Mouse (Mus musculus): Measurements from ENCODE around the gene Rbsn. TPM values are rescaled to one million over a fixed set of nuclear protein-coding genes. Genes with fewer than 3 reads are reported as not detected.
A peak's percentile ranks its signal among the peaks of the same experiment; 100 is the strongest.

The Rbsn gene
- polyA plus RNA-seq, 1 experiment from 2014 or later, result 27.2 TPM

DNA sequence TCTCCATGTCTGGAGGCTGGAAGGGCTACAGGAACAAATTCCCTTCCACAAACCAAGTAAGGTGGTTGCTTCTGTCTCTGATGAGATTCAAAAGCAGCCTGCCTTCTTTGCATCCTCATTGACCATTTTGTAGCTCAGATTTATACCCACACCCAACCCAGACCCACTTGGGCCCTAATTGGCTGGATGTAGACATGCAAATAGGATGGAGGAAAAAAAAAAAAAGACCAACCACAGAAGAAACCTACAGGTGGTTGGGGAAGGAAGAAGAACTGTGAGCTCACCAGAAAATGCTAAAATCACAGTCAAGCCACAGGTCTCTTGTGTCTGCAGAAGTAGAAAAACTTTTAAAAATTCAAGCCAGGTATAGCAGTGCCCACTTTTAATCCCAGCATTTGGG, 14.4 kb upstream of the Rbsn start:
- no peaks in the 10 kb centered on the region for H3K4me1 ChIP-seq
- H3K27me3 ChIP-seq (ENCODE audit: poor library complexity, severe bottlenecking), result no peaks in the 10 kb centered on the region
- no peaks in the 10 kb centered on the region for H3K36me3 ChIP-seq (replicated peaks)
- H3K27ac ChIP-seq, result no peak overlapping the region
- H3K9me3 ChIP-seq, result no peaks in the 10 kb centered on the region
- H3K4me3 ChIP-seq, result no peak overlapping the region
- DNase-seq (ENCODE audit: extremely low spot score, low spot score), result no peak

DNA sequence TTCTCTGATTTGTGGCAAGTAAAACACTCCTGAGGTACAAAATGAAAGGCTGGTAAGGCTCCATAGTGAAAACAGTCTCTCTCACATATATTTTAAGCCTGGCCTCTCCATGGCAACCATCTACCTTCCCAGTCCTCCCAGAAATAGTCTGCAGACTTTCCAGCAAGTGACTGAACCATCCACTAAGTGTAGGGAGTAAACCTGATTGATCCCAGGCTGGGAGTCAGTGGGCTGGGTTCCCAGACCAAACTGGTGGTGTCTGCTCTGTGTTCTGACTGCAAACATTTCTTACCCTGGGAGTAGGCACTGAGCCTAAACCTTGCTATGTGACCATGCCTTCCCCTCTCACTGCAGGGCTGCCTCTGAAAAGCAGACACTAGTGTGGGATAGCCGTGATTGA, 10.3 kb upstream of the Rbsn start:
- WGBS, result 80% methylated on average over 1 of the region's 1 CpGs
- H3K36me3 ChIP-seq (replicated peaks), result no peaks in the 10 kb centered on the region

GRCm38 (mm10) chr6:92222021-92222420, 7.3 kb upstream of the Rbsn start:
- no peak overlapping the region for H3K27ac ChIP-seq
- no peaks in the 10 kb centered on the region for H3K4me1 ChIP-seq
- DNase-seq (ENCODE audit: extremely low spot score, low spot score), result no peak
- H3K4me3 ChIP-seq, result no peak overlapping the region
- H3K36me3 ChIP-seq (replicated peaks), result no peaks in the 10 kb centered on the region
- no peaks in the 10 kb centered on the region for H3K9me3 ChIP-seq
- H3K27me3 ChIP-seq (ENCODE audit: poor library complexity, severe bottlenecking), result no peaks in the 10 kb centered on the region
- 89% methylated on average over 3 of the region's 3 CpGs for WGBS

More for the DNA sequence above, 10.3 kb upstream of the Rbsn start:
- no peak for DNase-seq (ENCODE audit: extremely low spot score, low spot score)
- no peak overlapping the region for H3K4me3 ChIP-seq
- H3K9me3 ChIP-seq, result no peaks in the 10 kb centered on the region
- H3K27ac ChIP-seq, result no peak overlapping the region
- H3K27me3 ChIP-seq (ENCODE audit: poor library complexity, severe bottlenecking), result no peaks in the 10 kb centered on the region
- no peaks in the 10 kb centered on the region for H3K4me1 ChIP-seq

DNA sequence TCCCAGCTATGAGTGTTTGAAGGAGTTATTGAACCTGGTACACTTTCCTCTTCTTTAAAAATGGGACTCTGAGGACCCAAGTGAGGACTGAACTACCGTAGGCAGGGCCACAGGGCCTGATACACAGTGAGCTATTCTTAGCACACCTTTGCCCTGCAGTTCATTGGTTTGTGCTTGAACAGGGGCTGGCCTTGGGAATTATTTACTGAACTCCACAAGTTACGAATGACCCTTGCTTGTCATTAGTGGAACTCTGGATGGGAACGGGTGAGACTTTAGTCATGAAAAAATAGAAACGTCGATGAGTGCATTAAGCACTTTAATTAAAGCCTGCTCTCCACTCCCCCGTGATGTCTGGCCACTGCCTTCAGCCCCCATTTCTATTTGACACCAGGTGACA, 6.9 kb upstream of the Rbsn start:
- Histone ChIP-seq H3K27ac (no peak overlapping the region), H3K4me1 (no peaks in the 10 kb centered on the region)
- WGBS, result 87% methylated on average over 6 of the region's 6 CpGs

DNA sequence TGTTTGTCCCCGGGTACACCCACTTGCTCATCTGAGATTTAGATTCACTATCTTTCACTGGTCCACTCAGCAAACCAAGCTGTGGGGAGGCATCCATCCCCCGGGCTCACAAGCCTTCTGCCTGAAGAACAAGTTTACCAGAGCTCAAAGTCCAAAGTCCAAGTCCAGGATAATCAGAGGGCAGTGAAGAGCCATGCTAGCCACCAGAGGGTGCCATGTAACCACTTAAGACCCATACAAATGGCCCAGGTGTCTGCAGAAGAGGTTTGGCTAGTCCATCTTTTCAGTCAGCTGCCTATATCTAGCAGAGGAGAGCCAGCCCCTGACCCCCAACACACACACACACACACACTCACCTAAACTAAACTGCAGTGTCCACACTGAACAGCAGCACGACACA, 4.7 kb upstream of the Rbsn start:
- no peaks in the 10 kb centered on the region for H3K9me3 ChIP-seq
- WGBS, result 48% methylated on average over 3 of the region's 3 CpGs

More for the DNA sequence above, 6.9 kb upstream of the Rbsn start:
- H3K4me3 ChIP-seq, result no peak overlapping the region
- no peaks in the 10 kb centered on the region for H3K27me3 ChIP-seq (ENCODE audit: poor library complexity, severe bottlenecking)
- no peaks in the 10 kb centered on the region for H3K9me3 ChIP-seq
- no peak for DNase-seq (ENCODE audit: extremely low spot score, low spot score)
- H3K36me3 ChIP-seq (replicated peaks), result no peaks in the 10 kb centered on the region

GRCm38 (mm10) chr6:92214055-92214772, 511 bp downstream of the Rbsn start:
- Histone ChIP-seq H3K27me3 (ENCODE audit: poor library complexity, severe bottlenecking) (no peaks in the 10 kb centered on the region), H3K4me3 (peak overlapping the region; percentile 98), H3K9me3 (no peaks in the 10 kb centered on the region), H3K4me1 (peaks cover 18% of the 10 kb centered on the region), H3K36me3 (replicated peaks) (peaks cover 22% of the 10 kb centered on the region), H3K27ac (peak overlapping the region; percentile 91)
- 1% methylated on average over 48 of the region's 48 CpGs for WGBS
- DNase-seq (ENCODE audit: extremely low spot score, low spot score), result no peak

More for the DNA sequence above, 4.7 kb upstream of the Rbsn start:
- no peaks in the 10 kb centered on the region for H3K36me3 ChIP-seq (replicated peaks)
- H3K27me3 ChIP-seq (ENCODE audit: poor library complexity, severe bottlenecking), result no peaks in the 10 kb centered on the region
- H3K27ac ChIP-seq, result no peak overlapping the region
- H3K4me3 ChIP-seq, result no peak overlapping the region
- peaks cover 5% of the 10 kb centered on the region; the same call in 1 of the 2 replicates for H3K4me1 ChIP-seq
- peak; percentile 37 for DNase-seq (ENCODE audit: extremely low spot score, low spot score)

DNA sequence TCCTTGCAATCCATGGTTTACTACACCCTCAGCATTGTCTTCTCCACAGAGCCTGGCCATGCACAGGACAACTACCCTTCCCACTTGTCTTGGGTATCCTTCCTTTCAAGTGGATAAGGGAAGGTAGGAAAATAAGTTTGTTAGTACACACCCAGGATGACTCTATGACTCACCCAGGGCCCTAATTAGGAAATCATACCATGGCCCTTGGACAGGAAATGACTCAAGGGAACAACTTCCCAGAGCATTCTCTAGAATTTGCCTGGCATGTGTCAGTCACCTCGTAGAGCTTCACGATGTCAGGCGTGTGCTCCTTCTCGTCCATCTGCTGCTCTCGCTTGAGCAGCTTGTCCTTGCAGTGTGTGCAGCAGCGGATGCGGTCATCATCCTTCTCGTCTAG, 15.3 kb downstream of the Rbsn start:
- WGBS, result 97% methylated on average over 8 of the region's 8 CpGs
- H3K36me3 ChIP-seq (replicated peaks), result peaks cover 86% of the 10 kb centered on the region

GRCm38 (mm10) chr6:92184178-92184577, 30.5 kb downstream of the Rbsn start:
- Histone ChIP-seq H3K27me3 (ENCODE audit: poor library complexity, severe bottlenecking) (no peaks in the 10 kb centered on the region), H3K4me3 (peak overlapping the region; percentile 91), H3K27ac (peak overlapping the region; percentile 88), H3K9me3 (peaks cover 8% of the 10 kb centered on the region; the same call in 1 of the 2 replicates), H3K36me3 (replicated peaks) (peaks cover 61% of the 10 kb centered on the region), H3K4me1 (peaks cover 18% of the 10 kb centered on the region)
- whole genome bisulfite sequencing, result 7% methylated on average over 10 of the region's 10 CpGs
- DNase-seq (ENCODE audit: extremely low spot score, low spot score), result no peak

More for the DNA sequence above, 15.3 kb downstream of the Rbsn start:
- H3K27me3 ChIP-seq (ENCODE audit: poor library complexity, severe bottlenecking), result no peaks in the 10 kb centered on the region
- H3K4me1 ChIP-seq, result no peaks in the 10 kb centered on the region
- H3K9me3 ChIP-seq, result no peaks in the 10 kb centered on the region
- DNase-seq (ENCODE audit: extremely low spot score, low spot score), result no peak
- H3K27ac ChIP-seq, result no peak overlapping the region
- no peak overlapping the region for H3K4me3 ChIP-seq

DNA sequence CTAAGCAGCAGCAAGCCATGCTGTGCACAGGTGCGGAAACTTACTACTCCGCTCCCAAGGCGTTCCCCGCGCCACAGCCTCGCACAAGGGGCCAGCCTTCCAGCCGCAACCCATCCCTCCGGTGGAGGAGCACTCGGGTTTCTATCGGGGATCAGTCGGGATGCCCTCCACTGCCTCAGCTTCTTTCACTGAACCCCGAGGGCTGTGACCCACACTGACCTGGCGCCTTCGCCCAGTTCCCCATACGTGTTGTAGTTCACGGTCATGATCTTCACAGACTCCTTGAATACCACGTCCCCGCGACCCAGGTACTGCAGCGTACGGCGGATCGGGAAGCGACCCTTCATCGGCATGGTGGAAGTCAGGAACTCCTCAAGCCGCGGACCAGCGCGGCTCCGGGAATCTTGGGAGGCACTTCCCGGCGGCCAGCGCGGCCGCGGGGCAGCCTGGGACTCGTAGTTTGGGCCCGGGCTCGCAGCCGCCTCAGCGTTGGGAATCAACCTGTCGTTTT, 31.0 kb downstream of the Rbsn start, which contains the start of gene Mrps25:
Gene Mrps25, minus strand, starts transcription at position 413 of the 511 bp plus-strand sequence.
- peak within 1 kb of the TSS; percentile 88 for H3K27ac ChIP-seq
- peaks cover 61% of the 10 kb centered on the region for H3K36me3 ChIP-seq (replicated peaks)
- under 1% methylated on average over 42 of the region's 42 CpGs for WGBS
- H3K4me1 ChIP-seq, result peaks cover 18% of the 10 kb centered on the region
- no peaks in the 10 kb centered on the region for H3K27me3 ChIP-seq (ENCODE audit: poor library complexity, severe bottlenecking)
- H3K9me3 ChIP-seq, result peaks cover 11% of the 10 kb centered on the region; the same call in 1 of the 2 replicates
- peak within 1 kb of the TSS; percentile 91 for H3K4me3 ChIP-seq
- peak; percentile 72 for DNase-seq (ENCODE audit: extremely low spot score, low spot score)

DNA sequence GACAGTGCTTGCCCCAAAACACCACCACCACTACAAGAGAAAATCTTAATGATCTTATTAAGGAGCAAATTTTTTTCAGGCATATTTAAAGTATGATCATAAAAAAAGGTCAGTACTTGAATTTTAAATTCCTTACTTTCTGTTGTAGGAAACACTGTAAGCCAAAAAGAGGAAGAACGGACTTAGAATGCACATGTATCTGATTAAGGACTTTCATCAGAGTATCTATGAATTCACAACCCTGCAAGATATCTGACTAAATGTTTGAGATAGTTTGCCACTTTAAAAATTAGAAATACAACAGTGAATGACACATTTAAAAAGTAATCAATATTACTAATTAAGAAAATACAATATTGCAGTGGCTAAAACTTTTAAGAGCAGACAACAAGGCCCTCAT, 38.3 kb downstream of the Rbsn start:
- DNase-seq (ENCODE audit: extremely low spot score, low spot score), result no peak
- H3K27me3 ChIP-seq (ENCODE audit: poor library complexity, severe bottlenecking), result no peaks in the 10 kb centered on the region
- peaks cover 94% of the 10 kb centered on the region for H3K36me3 ChIP-seq (replicated peaks)
- H3K27ac ChIP-seq, result no peak overlapping the region
- peaks cover 11% of the 10 kb centered on the region; the same call in 1 of the 2 replicates for H3K9me3 ChIP-seq
- no peak overlapping the region for H3K4me3 ChIP-seq
- 98% methylated on average over 1 of the region's 1 CpGs for WGBS
- no peaks in the 10 kb centered on the region for H3K4me1 ChIP-seq

DNA sequence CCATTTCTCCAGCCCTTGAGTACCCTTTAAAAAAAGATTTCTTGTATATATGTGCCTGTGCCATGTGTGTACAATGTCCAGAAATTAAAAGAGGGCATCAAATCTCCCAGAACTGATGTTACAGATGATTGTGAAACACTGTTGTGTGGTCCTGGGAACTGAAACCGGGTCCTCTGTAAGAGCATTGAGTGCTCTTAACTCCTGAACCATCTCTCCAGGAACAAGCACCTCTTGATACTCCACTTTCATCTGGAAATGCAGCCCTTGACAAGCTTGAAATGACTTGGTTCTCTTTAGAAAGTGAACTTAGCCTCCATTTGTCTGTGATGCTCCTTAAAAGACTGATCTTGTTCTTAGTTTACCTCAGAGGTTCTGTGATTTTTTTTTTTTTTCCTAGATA, 52.0 kb downstream of the Rbsn start:
- H3K27ac ChIP-seq, result no peak overlapping the region
- H3K4me3 ChIP-seq, result no peak overlapping the region
- peaks cover 7% of the 10 kb centered on the region for H3K4me1 ChIP-seq
- 88% methylated on average over 1 of the region's 1 CpGs for WGBS
- H3K9me3 ChIP-seq, result no peaks in the 10 kb centered on the region
- no peaks in the 10 kb centered on the region for H3K27me3 ChIP-seq (ENCODE audit: poor library complexity, severe bottlenecking)
- peaks cover 99% of the 10 kb centered on the region for H3K36me3 ChIP-seq (replicated peaks)
- no peak for DNase-seq (ENCODE audit: extremely low spot score, low spot score)

GRCm38 (mm10) chr6:92158801-92159200, 55.9 kb downstream of the Rbsn start:
- H3K36me3 ChIP-seq (replicated peaks), result peaks cover 99% of the 10 kb centered on the region
- DNase-seq (ENCODE audit: extremely low spot score, low spot score), result no peak
- H3K4me3 ChIP-seq, result no peak overlapping the region
- no peak overlapping the region for H3K27ac ChIP-seq
- peaks cover 7% of the 10 kb centered on the region for H3K4me1 ChIP-seq
- no peaks in the 10 kb centered on the region for H3K9me3 ChIP-seq
- H3K27me3 ChIP-seq (ENCODE audit: poor library complexity, severe bottlenecking), result no peaks in the 10 kb centered on the region
- 90% methylated on average over 3 of the region's 3 CpGs for WGBS

DNA sequence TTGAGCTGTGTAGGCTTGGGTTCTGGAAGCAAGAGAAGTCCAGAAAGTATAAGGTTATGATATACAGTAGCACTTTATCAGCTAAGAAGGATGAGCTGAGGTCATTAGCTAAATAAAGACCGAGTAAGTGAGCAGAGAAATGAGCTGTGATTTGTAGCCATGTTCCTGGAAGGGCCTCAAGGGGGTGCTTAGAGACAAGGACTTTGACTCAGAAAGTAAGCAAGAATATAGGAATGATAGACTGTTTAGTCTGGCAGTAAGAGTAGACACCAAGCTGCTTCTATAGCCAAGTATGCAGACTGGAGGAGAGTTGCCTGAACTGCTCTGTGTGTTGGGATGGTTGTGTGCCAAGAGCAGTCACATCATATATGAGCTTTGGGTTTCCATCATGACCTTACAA, 61.0 kb downstream of the Rbsn start:
- H3K4me3 ChIP-seq, result no peak overlapping the region
- H3K9me3 ChIP-seq, result no peaks in the 10 kb centered on the region
- 90% methylated on average over 1 of the region's 1 CpGs for WGBS
- H3K27ac ChIP-seq, result no peak overlapping the region
- H3K4me1 ChIP-seq, result no peaks in the 10 kb centered on the region
- no peak for DNase-seq (ENCODE audit: extremely low spot score, low spot score)
- no peaks in the 10 kb centered on the region for H3K27me3 ChIP-seq (ENCODE audit: poor library complexity, severe bottlenecking)
- H3K36me3 ChIP-seq (replicated peaks), result peaks cover 94% of the 10 kb centered on the region

All from forebrain, embryonic 10.5 days (tissue).